Mouse (Mus musculus) forelimb bud, embryonic 11.5 days (tissue): ENCODE data around the gene Zfp865.
"Not testable (repeated sequence)": the region's sequence is repeated elsewhere in the genome, so short reads cannot be mapped to it uniquely, and the experiment has no call there.

Source experiments
- DNase-seq: peaks from one replicate; pipeline ENCODE4 v3.0.0-alpha.2; 2012; ENCODE audit warnings: low read depth, low spot score

The Zfp865 gene

GRCm38 (mm10) chr7:5015118-5016001 is 4.8 kb upstream of the Zfp865 start, which contains the start of gene Gm44973:
Gene Gm44973, plus strand, starts transcription at chr7:5015496.
- peak; percentile 94 for DNase-seq

GRCm38 (mm10) chr7:5016057-5016456 is 4.1 kb upstream of the Zfp865 start:
- no peak for DNase-seq

GRCm38 (mm10) chr7:5016920-5017319 is 3.3 kb upstream of the Zfp865 start:
- DNase-seq, result no peak

GRCm38 (mm10) chr7:5017352-5017751 is 2.8 kb upstream of the Zfp865 start:
- no peak for DNase-seq

- no peak for DNase-seq
These were observed 2.2 kb upstream of the Zfp865 start for GRCm38 (mm10) chr7:5017931-5018330.

GRCm38 (mm10) chr7:5019576-5019975 is 600 bp upstream of the Zfp865 start:
- DNase-seq, result not testable (repeated sequence)

GRCm38 (mm10) chr7:5020685-5021084 is 509 bp downstream of the Zfp865 start:
- no peak for DNase-seq

GRCm38 (mm10) chr7:5021197-5021596 is 1.0 kb downstream of the Zfp865 start:
- no peak for DNase-seq

GRCm38 (mm10) chr7:5029543-5029942 is 9.4 kb downstream of the Zfp865 start:
- no peak for DNase-seq

- DNase-seq, result no peak
These were observed 9.8 kb downstream of the Zfp865 start for GRCm38 (mm10) chr7:5029946-5030345.

- DNase-seq, result no peak
These were observed 10.5 kb downstream of the Zfp865 start for GRCm38 (mm10) chr7:5030554-5031275.

GRCm38 (mm10) chr7:5031496-5031895 is 11.3 kb downstream of the Zfp865 start:
- DNase-seq, result no peak

GRCm38 (mm10) chr7:5033818-5034217 is 13.6 kb downstream of the Zfp865 start, which contains the start of gene 4632433K11Rik:
Gene 4632433K11Rik, plus strand, starts transcription at chr7:5034118.
- no peak for DNase-seq

GRCm38 (mm10) chr7:5035628-5036027 is 15.5 kb downstream of the Zfp865 start:
- no peak for DNase-seq

- DNase-seq, result no peak
These were observed 16.0 kb downstream of the Zfp865 start for GRCm38 (mm10) chr7:5036136-5036535.

- DNase-seq, result no peak
These were observed 16.9 kb downstream of the Zfp865 start for GRCm38 (mm10) chr7:5037026-5037425.

GRCm38 (mm10) chr7:5037467-5037866 is 17.3 kb downstream of the Zfp865 start:
- no peak for DNase-seq

GRCm38 (mm10) chr7:5038109-5038732 is 18.0 kb downstream of the Zfp865 start, which contains the start of gene Zfp784:
Gene Zfp784, minus strand, starts transcription at chr7:5038446.
- peak; percentile 86 for DNase-seq

- DNase-seq, result no peak
These were observed 18.8 kb downstream of the Zfp865 start for GRCm38 (mm10) chr7:5038940-5039339.

GRCm38 (mm10) chr7:5044981-5045380 is 24.8 kb downstream of the Zfp865 start:
- no peak for DNase-seq

- DNase-seq, result no peak
These were observed 25.9 kb downstream of the Zfp865 start for GRCm38 (mm10) chr7:5046112-5046511.

GRCm38 (mm10) chr7:5047313-5047712 is 27.1 kb downstream of the Zfp865 start:
- DNase-seq, result no peak
